Mouse (Mus musculus): ENCODE data around the gene Foxn1.

DNA sequence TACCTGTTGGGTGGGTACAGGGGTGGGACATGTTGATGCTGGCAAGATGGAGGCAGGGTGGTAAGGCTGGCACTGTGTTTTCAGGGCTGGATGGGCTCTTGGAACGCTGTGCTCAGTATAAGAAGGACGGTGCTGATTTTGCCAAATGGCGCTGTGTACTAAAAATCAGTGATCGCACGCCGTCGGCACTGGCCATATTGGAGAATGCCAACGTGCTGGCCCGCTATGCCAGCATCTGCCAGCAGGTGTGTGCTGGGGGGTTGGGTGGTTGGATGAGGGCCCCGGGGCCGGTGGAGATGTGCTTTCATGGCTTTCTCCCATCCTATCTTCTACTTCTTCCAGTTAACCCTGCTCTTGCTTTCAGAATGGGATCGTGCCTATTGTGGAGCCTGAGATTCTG is 61.4 kb downstream of the Foxn1 start:
- no peak for TF ChIP-seq CTCF (IDR thresholded peaks at IDR 0.05; ENCODE audit: low read depth)
- TF ChIP-seq EP300 (IDR thresholded peaks at IDR 0.05; ENCODE audit: low read depth): no peak
